Mouse (Mus musculus) lung, embryonic 15.5 days (tissue): ENCODE data around the gene Odf4. TPM values are rescaled to one million over a fixed set of nuclear protein-coding genes. Genes with fewer than 3 reads are reported as not detected.
"Not testable (repeated sequence)": the region's sequence is repeated elsewhere in the genome, so short reads cannot be mapped to it uniquely, and the experiment has no call there.

Source experiments
- ATAC-seq: fragments of 200-750 bp; cut with Nextera tagmentation; 2 replicates; pipeline ENCODE4 v1.8.0; 2017; ENCODE audit warnings: moderate number of reproducible peaks, borderline replicate concordance; ENCODE audit not compliant: low FRiP score, low TSS enrichment; ENCODE audit errors: extremely low read depth
- H3K27ac ChIP-seq: fragments of 300-500 bp; sonication (generic); 2 replicates; pipeline ENCODE4 v1.5.1; 2015; ENCODE audit warnings: moderate library complexity, mild to moderate bottlenecking, inconsistent platforms
- H3K27me3 ChIP-seq: fragments of 300-500 bp; sonication (generic); 2 replicates; pipeline ENCODE4 v1.6.1; 2015; ENCODE audit warnings: inconsistent platforms
- H3K36me3 ChIP-seq: fragments of 300-500 bp; sonication (generic); 2 replicates; pipeline ENCODE4 v1.6.1; 2015; ENCODE audit warnings: inconsistent platforms
- H3K4me1 ChIP-seq: fragments of 300-500 bp; sonication (generic); 2 replicates; pipeline ENCODE4 v1.6.1; 2015; ENCODE audit warnings: inconsistent platforms
- H3K4me2 ChIP-seq: fragments of 300-500 bp; sonication (generic); 2 replicates; pipeline ENCODE4 v1.6.1; 2015; ENCODE audit warnings: inconsistent platforms, mild to moderate bottlenecking, moderate library complexity
- H3K4me3 ChIP-seq: fragments of 300-500 bp; sonication (generic); 2 replicates; pipeline ENCODE4 v1.5.1; 2015; ENCODE audit warnings: mild to moderate bottlenecking, inconsistent platforms
- H3K9ac ChIP-seq: fragments of 300-500 bp; sonication (generic); 2 replicates; pipeline ENCODE4 v1.6.1; 2015; ENCODE audit warnings: inconsistent platforms
- H3K9me3 ChIP-seq: fragments of 300-500 bp; sonication (generic); 2 replicates; pipeline ENCODE4 v1.6.1; 2016; ENCODE audit warnings: inconsistent platforms
- WGBS: fragments of 180-500 bp; shearing (Covaris S2); methylation state at CpG from one replicate; pipeline ENCODE4 v1.1.7; 2015; 5-methylcytosine and 5-hydroxymethylcytosine counted together
- polyA plus RNA-seq: library from polyadenylated mRNA; unstranded; fragments of >200 nt; fragmentation: Nextera tagmentation; extraction: Ambion mirVana; gene quantifications from 2 replicates; pipeline ENCODE4 v1.2.1, GENCODE M21; 2015

Gene Odf4
- polyA plus RNA-seq, 1 experiment from 2014 or later, result not detected

- 88% methylated on average over 4 of the region's 4 CpGs for WGBS
Observed at GRCm38 (mm10) chr11:68946001-68946400, 19.1 kb upstream of the Odf4 start.

GRCm38 (mm10) chr11:68945245-68945644, 18.4 kb upstream of the Odf4 start:
- no peak overlapping the region for H3K9ac ChIP-seq
- H3K4me3 ChIP-seq, result no peak overlapping the region
- H3K9me3 ChIP-seq, result no peaks in the 10 kb centered on the region
- H3K27me3 ChIP-seq, result peaks cover 26% of the 10 kb centered on the region; the same call in 1 of the 2 replicates
- no peak overlapping the region for H3K4me2 ChIP-seq
- peaks cover 6% of the 10 kb centered on the region; the same call in 1 of the 2 replicates for H3K36me3 ChIP-seq
- no peak for ATAC-seq
- no peak overlapping the region for H3K27ac ChIP-seq
- H3K4me1 ChIP-seq, result peaks cover 8% of the 10 kb centered on the region
- WGBS, result 56% methylated on average over 2 of the region's 2 CpGs

More at GRCm38 (mm10) chr11:68946001-68946400, 19.1 kb upstream of the Odf4 start:
- Histone ChIP-seq H3K4me3 (no peak overlapping the region), H3K4me1 (0 out of 2 replicates have a peak, but pooled peaks cover under 1% of the 10 kb centered on the region), H3K36me3 (peaks cover 6% of the 10 kb centered on the region; the same call in 1 of the 2 replicates), H3K9ac (no peak overlapping the region), H3K27ac (no peak overlapping the region), H3K4me2 (no peak overlapping the region), H3K9me3 (no peaks in the 10 kb centered on the region), H3K27me3 (peaks cover 26% of the 10 kb centered on the region; the same call in 1 of the 2 replicates)
- ATAC-seq, result no peak

GRCm38 (mm10) chr11:68942731-68943130, 15.8 kb upstream of the Odf4 start:
- Histone ChIP-seq H3K27me3 (peaks cover 20% of the 10 kb centered on the region; the same call in 1 of the 2 replicates), H3K36me3 (peaks cover 3% of the 10 kb centered on the region; the same call in 1 of the 2 replicates), H3K4me2 (no peak overlapping the region), H3K9me3 (no peaks in the 10 kb centered on the region), H3K4me3 (no peak overlapping the region), H3K4me1 (peaks cover 16% of the 10 kb centered on the region), H3K27ac (no peak overlapping the region), H3K9ac (no peak overlapping the region)
- 79% methylated on average over 8 of the region's 8 CpGs for WGBS
- no peak for ATAC-seq

- Histone ChIP-seq H3K4me2 (peak overlapping the region; percentile 62), H3K27ac (no peak overlapping the region), H3K36me3 (no peaks in the 10 kb centered on the region), H3K9ac (peak overlapping the region; percentile 52; the same call in 1 of the 2 replicates), H3K9me3 (no peaks in the 10 kb centered on the region), H3K4me1 (peaks cover 16% of the 10 kb centered on the region), H3K4me3 (peak overlapping the region; percentile 47), H3K27me3 (0 out of 2 replicates have a peak, but pooled peaks cover under 1% of the 10 kb centered on the region)
- WGBS, result 46% methylated on average over 4 of the region's 4 CpGs
- no peak for ATAC-seq
Observed at GRCm38 (mm10) chr11:68940516-68940915, 13.6 kb upstream of the Odf4 start.

GRCm38 (mm10) chr11:68939451-68940304, 12.8 kb upstream of the Odf4 start:
- Histone ChIP-seq H3K4me1 (peaks cover 16% of the 10 kb centered on the region), H3K27me3 (no peaks in the 10 kb centered on the region), H3K4me3 (peak overlapping the region; percentile 47), H3K36me3 (no peaks in the 10 kb centered on the region), H3K9me3 (no peaks in the 10 kb centered on the region), H3K9ac (peak overlapping the region; percentile 52), H3K4me2 (peak overlapping the region; percentile 62), H3K27ac (peak overlapping the region; percentile 68)
- peak; percentile 99 for ATAC-seq
- WGBS, result 2% methylated on average over 16 of the region's 16 CpGs

GRCm38 (mm10) chr11:68936951-68937350, 10.1 kb upstream of the Odf4 start:
- H3K27me3 ChIP-seq, H3K9me3 ChIP-seq, H3K27ac ChIP-seq, H3K4me2 ChIP-seq, H3K9ac ChIP-seq, H3K36me3 ChIP-seq, ATAC-seq, H3K4me3 ChIP-seq: not testable (repeated sequence)
- peaks cover 16% of the 10 kb centered on the region for H3K4me1 ChIP-seq
- WGBS, result 82% methylated on average over 4 of the region's 4 CpGs

- Histone ChIP-seq H3K4me3 (no peak overlapping the region), H3K27me3 (no peaks in the 10 kb centered on the region), H3K4me1 (no peaks in the 10 kb centered on the region), H3K27ac (no peak overlapping the region), H3K4me2 (no peak overlapping the region), H3K9ac (no peak overlapping the region), H3K36me3 (no peaks in the 10 kb centered on the region), H3K9me3 (no peaks in the 10 kb centered on the region)
- ATAC-seq, result no peak
- 57% methylated on average over 5 of the region's 5 CpGs for whole genome bisulfite sequencing
Observed at GRCm38 (mm10) chr11:68933885-68934507, 7.1 kb upstream of the Odf4 start.

- WGBS, result 10% methylated on average over 6 of the region's 6 CpGs
- Histone ChIP-seq H3K9ac (no peak overlapping the region), H3K4me2 (peak overlapping the region; percentile 1; the same call in 1 of the 2 replicates), H3K27me3 (no peaks in the 10 kb centered on the region), H3K4me3 (no peak overlapping the region), H3K27ac (no peak overlapping the region), H3K9me3 (no peaks in the 10 kb centered on the region), H3K36me3 (no peaks in the 10 kb centered on the region), H3K4me1 (no peaks in the 10 kb centered on the region)
- no peak for ATAC-seq
Observed at GRCm38 (mm10) chr11:68929947-68930346, 3.1 kb upstream of the Odf4 start.

GRCm38 (mm10) chr11:68924749-68925148, 2.1 kb downstream of the Odf4 start:
- H3K4me1 ChIP-seq, result no peaks in the 10 kb centered on the region
- ATAC-seq, result no peak
- H3K9ac ChIP-seq, result no peak overlapping the region
- H3K4me2 ChIP-seq, result no peak overlapping the region
- no peaks in the 10 kb centered on the region for H3K36me3 ChIP-seq
- no peaks in the 10 kb centered on the region for H3K9me3 ChIP-seq
- H3K27me3 ChIP-seq, result no peaks in the 10 kb centered on the region
- H3K27ac ChIP-seq, result no peak overlapping the region
- WGBS, result 80% methylated on average over 2 of the region's 2 CpGs
- H3K4me3 ChIP-seq, result no peak overlapping the region

- no peak overlapping the region for H3K4me2 ChIP-seq
- H3K36me3 ChIP-seq, result no peaks in the 10 kb centered on the region
- no peaks in the 10 kb centered on the region for H3K27me3 ChIP-seq
- H3K4me3 ChIP-seq, result no peak overlapping the region
- H3K9ac ChIP-seq, result no peak overlapping the region
- no peaks in the 10 kb centered on the region for H3K4me1 ChIP-seq
- no peak overlapping the region for H3K27ac ChIP-seq
- no peak for ATAC-seq
- H3K9me3 ChIP-seq, result no peaks in the 10 kb centered on the region
- 51% methylated on average over 3 of the region's 3 CpGs for WGBS
Observed at GRCm38 (mm10) chr11:68923191-68923590, 3.7 kb downstream of the Odf4 start.

GRCm38 (mm10) chr11:68914566-68914965, 12.3 kb downstream of the Odf4 start:
- H3K36me3 ChIP-seq, result no peaks in the 10 kb centered on the region
- no peak overlapping the region for H3K4me2 ChIP-seq
- H3K4me1 ChIP-seq, result 0 out of 2 replicates have a peak, but pooled peaks cover 7% of the 10 kb centered on the region
- 87% methylated on average over 4 of the region's 4 CpGs for WGBS
- no peak overlapping the region for H3K27ac ChIP-seq
- no peaks in the 10 kb centered on the region for H3K27me3 ChIP-seq
- H3K9me3 ChIP-seq, result no peaks in the 10 kb centered on the region
- no peak overlapping the region for H3K9ac ChIP-seq
- ATAC-seq, result no peak
- H3K4me3 ChIP-seq, result no peak overlapping the region
